Mouse (Mus musculus) testis, adult 2 months (tissue): ENCODE data around the gene Cenpk. TPM values are rescaled to one million over a fixed set of nuclear protein-coding genes. Genes with fewer than 3 reads are reported as not detected.
"Not testable (repeated sequence)": the region's sequence is repeated elsewhere in the genome, so short reads cannot be mapped to it uniquely, and the experiment has no call there.

ENCODE experiments used
- H3K27ac ChIP-seq: fragments of 200-500 bp; 2 replicates; pipeline ENCODE4 v1.5.1; 2012; ENCODE audit warnings: low read depth, low read length; ENCODE audit not compliant: control insufficient read depth, insufficient read depth
- H3K27me3 ChIP-seq: fragments of 200-500 bp; 2 replicates; pipeline ENCODE4 v1.6.1; 2012; ENCODE audit warnings: mild to moderate bottlenecking, low read length, moderate library complexity; ENCODE audit not compliant: control insufficient read depth, insufficient read depth
- H3K36me3 ChIP-seq: fragments of 200-500 bp; 2 replicates; pipeline ENCODE4 v1.6.1; 2012; ENCODE audit warnings: mild to moderate bottlenecking, low read length; ENCODE audit not compliant: control insufficient read depth, insufficient read depth
- H3K4me1 ChIP-seq: fragments of 200-500 bp; 2 replicates; pipeline ENCODE4 v1.6.1; 2012; ENCODE audit warnings: low read length; ENCODE audit not compliant: control insufficient read depth, insufficient read depth
- H3K4me3 ChIP-seq: fragments of 200-500 bp; 2 replicates; pipeline ENCODE4 v1.5.1; 2012; ENCODE audit warnings: low read depth, mild to moderate bottlenecking, low read length, moderate library complexity, mixed read lengths; ENCODE audit not compliant: control insufficient read depth
- CTCF ChIP-seq: fragments of 200-500 bp; IDR thresholded peaks from 2 replicates; pipeline ENCODE4 v1.5.1; 2012; ENCODE audit warnings: low read depth, mild to moderate bottlenecking, inconsistent platforms, low read length, moderate library complexity; ENCODE audit not compliant: control insufficient read depth, insufficient read depth, insufficient replicate concordance
- POLR2A ChIP-seq: fragments of 200-500 bp; IDR thresholded peaks from 2 replicates; pipeline ENCODE4 v1.6.1; 2012; ENCODE audit warnings: low read depth, mild to moderate bottlenecking, inconsistent platforms, low read length, moderate library complexity; ENCODE audit not compliant: control insufficient read depth
- polyA plus RNA-seq: library from polyadenylated mRNA; depleted of rRNA; stranded (reverse); fragments of >200 nt; gene quantifications from 2 replicates; pipeline ENCODE4 v1.2.3, GENCODE M21; 2012; rRNA removed

Cenpk gene
- 3.1 and 5.3 TPM in 2 replicates for polyA plus RNA-seq

DNA sequence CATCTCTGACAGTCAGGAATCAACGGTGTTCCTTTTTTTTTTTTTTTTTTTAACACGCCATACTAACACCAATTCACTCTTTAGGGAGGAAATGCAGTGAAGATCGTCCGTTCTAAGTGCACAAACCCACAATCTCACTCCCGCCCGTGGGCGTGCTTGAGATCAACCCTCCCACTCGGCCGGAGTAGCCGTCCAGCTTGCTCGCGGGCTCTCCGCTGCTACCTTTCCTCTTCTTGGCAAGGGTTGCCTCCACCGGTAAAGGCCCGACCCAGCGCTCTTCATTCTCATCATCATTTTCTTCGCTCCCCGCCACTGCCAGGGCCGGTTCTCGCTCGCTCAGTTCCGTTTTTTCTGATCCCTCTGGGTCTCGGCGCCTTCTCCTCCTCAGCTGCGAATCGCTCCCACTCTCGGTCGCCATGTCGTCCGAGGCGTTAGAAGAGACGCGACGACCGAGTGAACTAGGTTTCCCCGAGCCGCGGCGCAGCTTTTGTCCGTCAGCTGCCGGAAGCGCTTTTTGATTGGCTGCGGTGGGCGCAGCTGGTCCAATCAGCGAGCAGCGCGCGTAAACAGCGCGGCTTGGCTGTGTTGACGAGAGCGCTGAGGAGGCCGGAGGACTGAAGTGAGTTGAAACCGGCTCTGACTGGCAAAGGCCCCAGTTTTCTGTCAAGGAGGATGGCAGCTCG, at the start of gene Cenpk, which contains the start of gene Ppwd1:
TSS of gene Cenpk (plus strand) at position 228 of the 683 bp plus-strand sequence.
TSS of gene Ppwd1 (minus strand) at position 460 of the 683 bp plus-strand sequence.
- Histone ChIP-seq H3K36me3 (no peaks in the 10 kb centered on the region; the same call in 1 of the 2 replicates), H3K4me1 (no peaks in the 10 kb centered on the region; the same call in 1 of the 2 replicates), H3K27ac (peak within 1 kb of the TSS; percentile 94), H3K4me3 (peak within 1 kb of the TSS; percentile 97), H3K27me3 (no peaks in the 10 kb centered on the region)
- 0 out of 2 replicates have a peak, but pooled peaks have one; percentile 0 for TF ChIP-seq CTCF
- peak; percentile 97 for TF ChIP-seq POLR2A

DNA sequence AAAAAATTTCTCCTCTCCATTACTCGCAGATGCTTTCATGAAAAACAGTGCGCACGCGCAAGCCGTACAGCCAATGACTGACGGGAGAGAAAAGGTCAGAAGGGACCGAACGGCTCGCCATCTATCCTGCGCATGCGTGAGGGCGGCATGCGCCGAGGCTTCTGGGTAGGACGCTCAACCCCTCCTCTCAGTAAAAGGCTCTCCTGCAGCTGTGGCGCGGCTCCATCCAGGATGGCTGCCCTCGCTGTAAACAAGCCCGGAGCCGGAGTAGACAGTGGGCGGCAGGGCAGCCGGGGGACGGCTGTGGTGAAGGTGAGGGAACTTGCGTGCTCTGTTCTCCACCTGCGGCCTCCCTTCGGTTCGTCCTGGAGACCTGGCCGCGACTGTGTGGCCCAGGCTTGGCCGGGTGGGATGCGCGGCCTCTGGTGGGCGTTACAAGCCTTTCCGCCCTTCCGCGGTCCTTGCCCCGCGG, 49.7 kb upstream of the Cenpk start, which contains the start of gene Trim23:
TSS of gene Trim23 (plus strand) at position 148 of the 472 bp plus-strand sequence.
- H3K36me3 ChIP-seq, result no peaks in the 10 kb centered on the region
- peak within 1 kb of the TSS; percentile 87 for H3K4me3 ChIP-seq
- H3K27me3 ChIP-seq, result no peaks in the 10 kb centered on the region
- H3K27ac ChIP-seq, result peak within 1 kb of the TSS; percentile 95
- H3K4me1 ChIP-seq, result no peaks in the 10 kb centered on the region; the same call in 1 of the 2 replicates
- no peak for TF ChIP-seq CTCF
- peak; percentile 99 for TF ChIP-seq POLR2A

DNA sequence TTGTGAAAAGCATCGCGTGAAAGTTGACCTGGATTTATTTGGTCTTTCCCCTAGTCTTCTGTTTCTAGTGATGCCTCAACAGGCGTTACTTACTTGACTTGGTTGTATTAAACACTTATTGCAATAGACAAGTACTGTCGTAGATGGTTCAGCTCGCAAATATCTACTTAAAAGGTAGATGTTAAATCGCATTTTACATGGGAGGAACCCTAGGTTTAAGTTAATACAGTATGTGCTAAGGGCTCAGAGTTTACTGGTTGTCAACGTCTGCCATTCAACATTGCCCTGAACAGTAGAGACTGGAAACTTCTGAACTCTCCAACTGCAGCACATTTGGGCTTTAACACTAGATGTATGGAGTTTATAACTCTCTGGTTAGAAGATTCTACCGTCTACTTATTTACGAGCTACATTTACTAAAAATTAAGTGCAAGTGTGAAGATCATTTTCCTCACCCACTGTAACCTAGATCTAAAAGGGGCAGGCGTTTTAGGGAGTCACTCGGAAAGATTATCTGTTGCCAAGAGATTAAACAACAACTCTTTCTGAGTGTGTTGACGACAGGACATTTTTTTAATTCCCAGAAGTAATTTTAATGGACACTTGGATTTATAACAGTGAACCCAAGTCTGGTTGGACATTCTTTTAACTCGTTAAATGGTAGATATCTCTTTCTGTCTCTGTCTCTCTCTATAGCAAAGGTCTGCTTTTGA, 49.1 kb upstream of the Cenpk start:
- Histone ChIP-seq H3K27ac (peak overlapping the region; percentile 81), H3K27me3 (no peaks in the 10 kb centered on the region), H3K4me1 (no peaks in the 10 kb centered on the region; the same call in 1 of the 2 replicates), H3K4me3 (peak overlapping the region; percentile 87), H3K36me3 (no peaks in the 10 kb centered on the region)
- no peak for TF ChIP-seq CTCF
- TF ChIP-seq POLR2A, result no peak

DNA sequence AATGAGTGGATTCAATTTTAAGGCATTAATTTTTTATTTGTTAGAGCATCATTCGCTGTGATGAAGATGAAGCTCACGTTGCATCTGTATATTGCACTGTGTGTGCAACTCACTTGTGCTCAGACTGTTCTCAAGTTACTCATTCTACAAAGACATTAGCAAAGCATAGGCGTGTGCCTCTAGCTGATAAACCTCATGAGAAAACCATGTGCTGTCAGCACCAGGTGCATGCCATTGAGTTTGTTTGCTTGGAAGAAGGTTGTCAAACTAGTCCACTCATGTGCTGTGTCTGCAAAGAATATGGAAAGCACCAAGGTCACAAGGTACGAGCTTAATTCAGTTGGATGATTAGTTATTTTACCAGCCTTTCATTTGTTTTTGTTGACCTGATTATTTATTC, 41.1 kb upstream of the Cenpk start:
- Histone ChIP-seq H3K4me3 (no peak overlapping the region), H3K27ac (no peak overlapping the region), H3K36me3 (no peaks in the 10 kb centered on the region; the same call in 1 of the 2 replicates), H3K27me3 (no peaks in the 10 kb centered on the region), H3K4me1 (no peaks in the 10 kb centered on the region)
- no peak for TF ChIP-seq CTCF
- TF ChIP-seq POLR2A, result no peak

DNA sequence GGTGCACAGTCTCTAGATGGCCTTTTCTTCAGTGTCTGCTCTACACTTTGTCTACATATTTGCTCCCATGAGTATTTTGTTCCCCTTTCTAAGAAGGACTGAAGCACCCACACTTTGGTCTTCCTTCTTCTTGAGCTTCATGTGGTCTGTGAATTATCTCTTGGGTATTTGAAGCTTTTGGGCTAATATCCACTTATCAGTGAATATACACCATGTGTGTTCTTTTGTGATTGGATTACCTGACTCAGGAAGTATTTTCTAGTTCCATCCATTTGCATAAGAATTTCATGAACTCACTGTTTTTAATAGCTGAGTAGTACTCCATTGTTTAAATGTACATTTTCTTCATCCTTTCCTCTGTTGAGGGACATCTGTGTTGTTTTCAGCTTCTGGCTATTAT, 32.5 kb upstream of the Cenpk start:
- not testable (repeated sequence) for H3K4me3 ChIP-seq, H3K27ac ChIP-seq, H3K27me3 ChIP-seq, H3K36me3 ChIP-seq, H3K4me1 ChIP-seq

- Histone ChIP-seq H3K27me3 (no peaks in the 10 kb centered on the region), H3K27ac (no peak overlapping the region), H3K4me1 (no peaks in the 10 kb centered on the region), H3K4me3 (no peak overlapping the region), H3K36me3 (0 out of 2 replicates have a peak, but pooled peaks cover 1% of the 10 kb centered on the region)
- TF ChIP-seq POLR2A, result no peak
Observed at GRCm38 (mm10) chr13:104204313-104204712, 24.1 kb upstream of the Cenpk start.

DNA sequence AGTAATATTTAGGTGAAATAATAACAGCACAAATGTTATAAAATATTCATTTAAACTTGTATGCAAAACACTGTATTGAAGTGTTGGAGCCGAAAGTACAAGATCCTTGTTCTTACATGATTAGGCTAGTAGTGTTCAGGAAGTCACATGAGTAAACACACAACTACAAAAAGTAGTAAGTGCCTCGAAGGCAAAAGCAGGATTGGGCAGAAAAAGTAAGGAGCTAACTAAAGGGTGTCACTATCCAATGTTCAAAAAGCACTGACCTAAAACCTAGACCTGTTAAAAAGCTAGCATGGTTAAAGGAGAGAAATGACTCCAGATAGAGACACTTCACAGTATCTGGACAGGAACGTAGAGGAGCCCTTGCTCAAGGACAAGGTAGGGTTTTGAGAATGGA, 933 bp upstream of the Cenpk start:
- Histone ChIP-seq H3K4me1 (no peaks in the 10 kb centered on the region; the same call in 1 of the 2 replicates), H3K27me3 (no peaks in the 10 kb centered on the region), H3K27ac (no peak overlapping the region), H3K4me3 (peak overlapping the region; percentile 6; the same call in 1 of the 2 replicates), H3K36me3 (no peaks in the 10 kb centered on the region)
- no peak for TF ChIP-seq POLR2A
- no peak for TF ChIP-seq CTCF
